Mouse (Mus musculus) megakaryocyte, embryonic 14.5 days (primary cell): ENCODE measurements around the gene Atf7ip. TPM values are rescaled to one million over a fixed set of nuclear protein-coding genes. Genes with fewer than 3 reads are reported as not detected.

Experiments used
- H3K27me3 ChIP-seq: replicated peaks from 2 replicates; pipeline ENCODE3; 2012; ENCODE audit warnings: inconsistent platforms
- H3K36me3 ChIP-seq: replicated peaks from 2 replicates; pipeline ENCODE3; 2012; ENCODE audit warnings: low read length, inconsistent platforms, mixed read lengths
- H3K4me1 ChIP-seq: 2 replicates; pipeline ENCODE4 v1.6.1; 2012; ENCODE audit warnings: inconsistent platforms
- H3K4me3 ChIP-seq: replicated peaks from 2 replicates; pipeline ENCODE3; 2012; ENCODE audit warnings: moderate library complexity, mild to moderate bottlenecking, inconsistent platforms
- H3K9me3 ChIP-seq: 2 replicates; pipeline ENCODE4 v1.6.1; 2012; ENCODE audit warnings: inconsistent platforms
- FLI1 ChIP-seq: IDR thresholded peaks from 2 replicates; pipeline ENCODE4 v1.6.1; 2012; ENCODE audit warnings: low read length, inconsistent platforms, mixed read lengths
- GATA1 ChIP-seq: IDR thresholded peaks from 3 replicates; pipeline ENCODE4 v1.6.1; 2012; ENCODE audit warnings: mixed read lengths, low read length, inconsistent platforms, borderline replicate concordance
- polyA plus RNA-seq: library from polyadenylated mRNA; stranded (reverse); fragments of >175 nt; gene quantifications from 2 replicates; pipeline ENCODE4 v1.2.3, GENCODE M21; 2012; ENCODE audit warnings: low replicate concordance; ENCODE audit not compliant: insufficient read depth

Atf7ip gene
- polyA plus RNA-seq, 1 experiment: 12.1 TPM

GRCm38 (mm10) chr6:136566002-136566401 lies 60.0 kb downstream of the Atf7ip start:
- no peak for TF ChIP-seq GATA1
- TF ChIP-seq FLI1: no peak
- Histone ChIP-seq H3K4me1 (no peaks in the 10 kb centered on the region; the same call in 1 of the 2 replicates), H3K36me3 (peaks cover 90% of the 10 kb centered on the region), H3K27me3 (no peaks in the 10 kb centered on the region), H3K9me3 (no peaks in the 10 kb centered on the region), H3K4me3 (no peak overlapping the region)

GRCm38 (mm10) chr6:136590739-136591138 lies 84.8 kb downstream of the Atf7ip start:
- no peak for TF ChIP-seq FLI1
- no peak for TF ChIP-seq GATA1
- no peaks in the 10 kb centered on the region for H3K27me3 ChIP-seq
- H3K36me3 ChIP-seq: peaks cover 91% of the 10 kb centered on the region
- peaks cover 14% of the 10 kb centered on the region; the same call in 1 of the 2 replicates for H3K4me1 ChIP-seq
- H3K4me3 ChIP-seq: no peak overlapping the region
- H3K9me3 ChIP-seq: no peaks in the 10 kb centered on the region

GRCm38 (mm10) chr6:136594541-136594940 lies 88.6 kb downstream of the Atf7ip start:
- Histone ChIP-seq H3K9me3 (no peaks in the 10 kb centered on the region), H3K27me3 (no peaks in the 10 kb centered on the region), H3K4me1 (peaks cover 14% of the 10 kb centered on the region), H3K4me3 (no peak overlapping the region), H3K36me3 (peaks cover 91% of the 10 kb centered on the region)
- TF ChIP-seq FLI1 (no peak), GATA1 (no peak)

GRCm38 (mm10) chr6:136602601-136603000 lies 96.6 kb downstream of the Atf7ip start:
- Histone ChIP-seq H3K36me3 (peaks cover 98% of the 10 kb centered on the region), H3K9me3 (no peaks in the 10 kb centered on the region), H3K27me3 (no peaks in the 10 kb centered on the region), H3K4me3 (no peak overlapping the region), H3K4me1 (peaks cover 8% of the 10 kb centered on the region)
- TF ChIP-seq GATA1: no peak
- no peak for TF ChIP-seq FLI1

GRCm38 (mm10) chr6:136611351-136612215 lies 105.6 kb downstream of the Atf7ip start:
- Histone ChIP-seq H3K4me1 (no peaks in the 10 kb centered on the region; the same call in 1 of the 2 replicates), H3K9me3 (peaks cover 9% of the 10 kb centered on the region), H3K36me3 (peaks cover 67% of the 10 kb centered on the region), H3K4me3 (no peak overlapping the region), H3K27me3 (no peaks in the 10 kb centered on the region)
- TF ChIP-seq FLI1 (no peak), GATA1 (no peak)

GRCm38 (mm10) chr6:136612312-136612711 lies 106.3 kb downstream of the Atf7ip start:
- no peaks in the 10 kb centered on the region; the same call in 1 of the 2 replicates for H3K4me1 ChIP-seq

GRCm38 (mm10) chr6:136614156-136614555 lies 108.2 kb downstream of the Atf7ip start:
- Histone ChIP-seq H3K36me3 (peaks cover 46% of the 10 kb centered on the region), H3K4me3 (no peak overlapping the region), H3K27me3 (no peaks in the 10 kb centered on the region), H3K4me1 (no peaks in the 10 kb centered on the region; the same call in 1 of the 2 replicates), H3K9me3 (peaks cover 9% of the 10 kb centered on the region)
- TF ChIP-seq FLI1 (no peak), GATA1 (no peak)

More at GRCm38 (mm10) chr6:136612312-136612711, 106.3 kb downstream of the Atf7ip start:
- Histone ChIP-seq H3K4me3 (no peak overlapping the region), H3K27me3 (no peaks in the 10 kb centered on the region), H3K36me3 (peaks cover 64% of the 10 kb centered on the region), H3K9me3 (peaks cover 9% of the 10 kb centered on the region)
- TF ChIP-seq GATA1 (no peak), FLI1 (no peak)

- no peak for TF ChIP-seq GATA1
These were observed 114.6 kb downstream of the Atf7ip start for GRCm38 (mm10) chr6:136620361-136621139.

GRCm38 (mm10) chr6:136625421-136625820 lies 119.5 kb downstream of the Atf7ip start:
- H3K36me3 ChIP-seq: no peaks in the 10 kb centered on the region
- TF ChIP-seq GATA1 (no peak), FLI1 (no peak)
- no peaks in the 10 kb centered on the region for H3K9me3 ChIP-seq
- H3K27me3 ChIP-seq: no peaks in the 10 kb centered on the region
- H3K4me3 ChIP-seq: no peak overlapping the region
- H3K4me1 ChIP-seq: no peaks in the 10 kb centered on the region

More at GRCm38 (mm10) chr6:136620361-136621139, 114.6 kb downstream of the Atf7ip start:
- peaks cover 5% of the 10 kb centered on the region for H3K36me3 ChIP-seq
- H3K4me1 ChIP-seq: no peaks in the 10 kb centered on the region
- no peaks in the 10 kb centered on the region for H3K27me3 ChIP-seq
- H3K4me3 ChIP-seq: no peak overlapping the region
- H3K9me3 ChIP-seq: no peaks in the 10 kb centered on the region

- peaks cover 9% of the 10 kb centered on the region for H3K9me3 ChIP-seq
- H3K27me3 ChIP-seq: no peaks in the 10 kb centered on the region
- no peaks in the 10 kb centered on the region for H3K4me1 ChIP-seq
- H3K36me3 ChIP-seq: no peaks in the 10 kb centered on the region
- TF ChIP-seq GATA1: no peak
- TF ChIP-seq FLI1: no peak
- H3K4me3 ChIP-seq: no peak overlapping the region
These were observed 123.7 kb downstream of the Atf7ip start for GRCm38 (mm10) chr6:136629639-136630038.
